Mouse (Mus musculus) brown adipose tissue, adult 24 weeks (tissue): Measurements from ENCODE around the gene Plekhg4. TPM values are rescaled to one million over a fixed set of nuclear protein-coding genes. Genes with fewer than 3 reads are reported as not detected.
A peak's percentile ranks its signal among the peaks of the same experiment; 100 is the strongest.

Experiments used
- H3K27ac ChIP-seq: fragments of 200-500 bp; replicated peaks from 2 replicates; pipeline ENCODE4 v1.5.1; 2012; ENCODE audit warnings: low read depth, mild to moderate bottlenecking, low read length
- H3K4me1 ChIP-seq: fragments of 200-500 bp; 2 replicates; pipeline ENCODE4 v1.6.1; 2012; ENCODE audit warnings: low read length, mixed read lengths; ENCODE audit not compliant: control insufficient read depth, insufficient read depth, insufficient read length
- H3K4me3 ChIP-seq: fragments of 200-500 bp; 2 replicates; pipeline ENCODE4 v1.5.1; 2012; ENCODE audit warnings: low read depth, mild to moderate bottlenecking, low read length, moderate library complexity; ENCODE audit not compliant: insufficient read depth
- polyA plus RNA-seq: library from polyadenylated mRNA; stranded (reverse); fragments of >200 nt; gene quantifications from 2 replicates; pipeline ENCODE4 v1.2.4, GENCODE M21; 2012; ENCODE audit not compliant: missing spikeins, insufficient read depth, insufficient read length

Plekhg4 gene
- polyA plus RNA-seq, 1 experiment = not detected

DNA sequence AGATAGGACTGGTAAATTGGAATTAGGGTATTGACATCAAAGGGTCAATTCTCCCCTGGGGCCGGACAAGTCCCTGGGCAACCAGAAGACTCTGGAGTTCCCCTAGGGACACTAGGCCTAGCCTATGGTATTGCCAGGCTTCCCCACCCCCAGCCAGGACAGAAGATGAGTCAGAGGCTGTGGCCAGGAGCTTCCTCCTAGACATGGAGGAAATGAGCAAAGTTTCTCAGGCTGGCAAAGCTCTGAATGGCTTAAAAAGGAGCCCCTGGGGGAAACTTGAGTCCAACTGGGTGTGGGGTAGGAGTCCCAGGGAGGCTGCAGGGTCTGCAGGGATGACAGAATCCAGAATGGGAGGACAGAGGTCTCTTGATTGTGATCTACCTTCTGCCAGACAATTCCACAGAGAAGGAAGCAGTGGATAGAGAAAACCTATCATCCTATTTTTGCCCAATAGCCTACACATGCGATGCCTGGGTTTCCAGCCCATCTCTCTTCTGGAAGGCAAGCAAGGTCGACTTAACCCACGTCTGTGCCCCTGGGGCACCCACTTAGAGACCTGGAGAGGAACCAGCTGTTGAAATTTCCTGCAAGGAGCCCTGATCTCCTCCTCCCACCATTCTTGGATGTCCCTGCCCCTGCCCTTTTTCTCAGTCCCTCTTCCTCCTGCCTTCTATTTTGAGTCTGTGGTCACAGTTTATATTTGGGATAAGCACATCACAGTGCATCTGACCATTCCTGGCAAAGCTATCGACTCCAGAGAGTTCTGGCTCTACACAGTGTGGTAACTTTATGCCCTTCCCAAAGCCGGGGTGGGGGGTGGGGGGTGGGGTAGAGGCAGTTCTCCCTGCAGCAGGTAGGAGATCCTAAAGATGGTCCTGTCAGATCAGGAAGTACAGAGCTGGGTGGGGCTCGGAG lies 27.8 kb upstream of the Plekhg4 start:
- H3K4me1 ChIP-seq = peaks cover 29% of the 10 kb centered on the region
- peak overlapping the region; percentile 79 for H3K27ac ChIP-seq
- H3K4me3 ChIP-seq = peak overlapping the region; percentile 81

DNA sequence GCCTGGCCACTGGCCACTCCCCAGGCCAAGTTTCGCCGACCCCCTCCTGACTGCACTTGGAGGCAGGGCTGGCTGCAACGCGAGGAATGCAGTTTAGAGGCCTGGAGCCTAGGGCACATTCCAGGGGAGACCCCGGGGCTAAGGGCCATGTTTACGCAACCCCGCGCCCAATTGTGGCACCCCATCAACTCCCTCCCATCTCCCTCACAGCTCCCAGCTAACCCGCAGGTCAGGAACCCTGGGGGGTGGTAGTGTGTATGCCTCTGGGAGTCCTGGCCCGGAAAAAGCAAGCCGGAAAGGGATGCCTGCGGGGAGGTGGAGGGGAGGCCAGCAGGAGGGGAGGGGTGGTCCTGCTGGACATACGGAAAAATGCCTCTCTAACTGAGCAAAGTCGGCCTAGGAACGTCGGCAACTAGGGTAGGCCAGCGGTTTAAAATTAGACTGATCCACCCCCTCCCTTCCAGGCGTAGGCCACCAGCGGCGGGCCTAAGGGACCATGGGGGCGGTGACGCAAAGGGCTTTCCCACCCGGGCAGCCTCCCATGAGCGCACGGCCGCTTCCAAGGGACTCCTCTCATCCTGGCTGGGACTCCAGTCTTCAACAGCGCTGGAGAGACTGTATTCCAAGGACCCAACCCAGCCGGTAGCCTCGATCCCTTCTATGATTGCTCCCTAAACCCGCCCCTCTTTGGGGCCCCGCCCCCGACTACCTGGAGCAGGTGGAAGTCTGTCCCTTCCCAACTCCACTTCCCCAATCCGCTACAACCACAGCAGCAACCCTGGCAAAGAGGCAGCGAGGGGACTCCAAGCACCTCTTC lies 26.3 kb upstream of the Plekhg4 start:
- Histone ChIP-seq H3K4me1 (peaks cover 16% of the 10 kb centered on the region), H3K4me3 (peak overlapping the region; percentile 81), H3K27ac (peak overlapping the region; percentile 76)

DNA sequence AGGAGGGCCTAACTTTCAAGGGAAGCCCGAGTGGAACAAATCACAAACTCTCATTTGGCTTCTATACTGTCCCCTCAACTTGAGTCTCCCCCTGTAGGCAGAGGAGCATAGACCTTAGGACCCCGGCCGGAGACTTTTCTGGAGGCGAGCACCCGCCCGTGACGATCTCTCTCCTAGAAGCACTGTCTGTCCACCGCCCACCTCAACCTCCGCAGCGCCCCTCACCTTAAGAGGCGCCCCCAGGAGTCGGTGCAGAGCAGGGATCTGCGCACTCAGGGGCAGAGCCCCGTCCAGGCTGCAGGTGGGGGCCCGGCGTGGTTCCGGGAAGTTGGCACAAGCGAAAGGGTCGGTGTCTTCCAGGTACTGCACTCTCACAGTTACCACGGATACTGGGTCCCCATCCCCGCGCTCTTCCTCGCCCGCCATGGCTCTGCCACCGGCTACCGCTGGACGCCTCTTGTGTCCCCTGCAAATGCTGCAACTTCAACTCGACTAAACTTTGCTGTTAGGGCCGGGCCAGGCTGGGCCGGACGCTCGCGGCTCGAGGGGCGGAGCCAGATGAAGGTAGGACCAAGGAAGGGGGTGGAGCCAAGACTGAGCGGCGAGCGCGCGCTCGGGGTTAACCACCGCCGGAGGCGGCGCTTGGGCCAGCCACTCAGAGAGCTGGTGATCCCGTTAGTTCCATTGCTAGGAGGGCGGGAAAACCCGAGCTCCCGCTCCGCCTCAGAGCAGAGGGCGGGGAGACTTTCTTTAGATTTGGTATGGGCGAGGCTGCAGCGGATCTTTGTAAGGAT lies 25.4 kb upstream of the Plekhg4 start, which contains the start of gene Fhod1:
Fhod1 (minus strand) TSS at position 526 of the 794 bp plus-strand sequence.
- Histone ChIP-seq H3K4me1 (peaks cover 16% of the 10 kb centered on the region), H3K27ac (peak within 1 kb of the TSS; percentile 76)

DNA sequence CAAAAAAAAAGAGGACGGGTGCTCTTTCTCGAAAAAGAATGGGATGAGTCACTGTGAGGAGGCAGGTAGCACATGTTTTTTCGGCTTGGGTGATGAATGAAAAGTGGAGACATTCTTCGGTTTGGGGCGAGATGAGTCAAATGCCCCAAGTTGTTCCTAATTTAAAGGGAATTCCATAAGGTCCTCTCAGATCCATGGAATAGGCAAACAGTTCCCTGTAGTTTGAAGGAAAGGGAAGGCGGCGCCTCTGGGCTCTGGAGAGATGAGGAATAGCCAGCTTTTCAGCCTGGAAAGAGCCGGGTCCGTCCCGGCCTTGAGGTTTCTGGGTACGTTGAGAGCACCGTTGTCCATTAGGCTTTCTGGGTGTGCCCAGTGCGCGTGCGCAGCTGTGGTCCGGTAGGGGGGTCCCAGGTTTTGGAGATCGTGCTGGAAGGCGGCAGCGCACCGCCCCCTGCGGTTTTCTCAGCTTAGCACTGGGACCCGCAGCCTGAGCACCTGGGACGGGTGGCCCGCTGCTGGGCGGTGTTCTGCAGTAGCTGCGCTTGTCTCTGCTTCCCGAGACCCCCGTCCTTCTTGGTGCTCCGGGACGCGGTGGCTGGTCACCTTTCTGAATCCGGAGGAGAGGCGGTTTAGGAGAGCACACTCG lies 24.5 kb upstream of the Plekhg4 start, which contains the start of gene Slc9a5:
Slc9a5 (plus strand) TSS at position 394 of the 646 bp plus-strand sequence.
- Histone ChIP-seq H3K4me3 (peak within 1 kb of the TSS; percentile 81), H3K27ac (peak within 1 kb of the TSS; percentile 76), H3K4me1 (peaks cover 16% of the 10 kb centered on the region)

More for the DNA sequence above, 25.4 kb upstream of the Plekhg4 start, which contains the start of gene Fhod1:
- H3K4me3 ChIP-seq = peak within 1 kb of the TSS; percentile 81

DNA sequence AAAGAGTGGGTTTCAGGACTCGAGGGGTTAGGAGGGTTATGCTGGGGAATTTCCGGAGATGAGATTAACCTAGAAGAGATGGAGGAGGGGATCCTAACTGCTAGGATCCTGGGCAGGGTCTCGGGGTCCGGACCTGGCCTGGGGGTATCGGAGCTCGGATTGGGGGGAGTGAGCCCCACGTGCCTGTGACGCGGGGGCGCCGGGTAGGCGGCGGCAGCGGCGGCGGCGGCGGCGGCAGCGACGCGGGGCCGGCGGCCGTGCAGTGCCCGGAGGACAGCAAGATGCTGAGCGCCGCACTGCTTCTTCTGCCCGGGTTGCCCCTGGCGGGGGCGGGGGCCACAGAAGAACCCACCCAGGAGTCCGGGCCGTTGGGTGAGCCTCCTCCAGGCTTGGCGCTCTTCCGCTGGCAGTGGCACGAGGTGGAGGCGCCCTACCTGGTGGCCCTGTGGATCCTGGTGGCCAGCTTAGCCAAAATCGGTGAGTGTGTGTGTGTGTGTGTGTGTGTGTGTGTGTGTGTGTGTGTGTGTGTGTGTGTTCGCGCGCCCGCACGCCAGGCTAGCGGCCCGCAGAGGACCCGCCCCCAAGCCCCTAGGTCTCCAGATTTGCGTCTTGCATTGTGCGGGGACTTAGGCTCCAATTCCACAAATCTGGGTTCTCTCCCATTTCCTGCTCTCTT lies 23.8 kb upstream of the Plekhg4 start:
- Histone ChIP-seq H3K27ac (no peak overlapping the region), H3K4me3 (peak overlapping the region; percentile 68), H3K4me1 (peaks cover 14% of the 10 kb centered on the region)

GRCm38 (mm10) chr8:105350186-105350585 lies 22.9 kb upstream of the Plekhg4 start:
- H3K4me1 ChIP-seq = peaks cover 10% of the 10 kb centered on the region
- H3K27ac ChIP-seq = no peak overlapping the region
- H3K4me3 ChIP-seq = no peak overlapping the region

- no peak overlapping the region for H3K27ac ChIP-seq
- H3K4me1 ChIP-seq = peaks cover 7% of the 10 kb centered on the region; the same call in 1 of the 2 replicates
- no peak overlapping the region for H3K4me3 ChIP-seq
Observed at GRCm38 (mm10) chr8:105353583-105354135, 19.4 kb upstream of the Plekhg4 start.

GRCm38 (mm10) chr8:105354549-105354948 lies 18.5 kb upstream of the Plekhg4 start:
- peak overlapping the region; percentile 78 for H3K27ac ChIP-seq
- peaks cover 7% of the 10 kb centered on the region; the same call in 1 of the 2 replicates for H3K4me1 ChIP-seq

DNA sequence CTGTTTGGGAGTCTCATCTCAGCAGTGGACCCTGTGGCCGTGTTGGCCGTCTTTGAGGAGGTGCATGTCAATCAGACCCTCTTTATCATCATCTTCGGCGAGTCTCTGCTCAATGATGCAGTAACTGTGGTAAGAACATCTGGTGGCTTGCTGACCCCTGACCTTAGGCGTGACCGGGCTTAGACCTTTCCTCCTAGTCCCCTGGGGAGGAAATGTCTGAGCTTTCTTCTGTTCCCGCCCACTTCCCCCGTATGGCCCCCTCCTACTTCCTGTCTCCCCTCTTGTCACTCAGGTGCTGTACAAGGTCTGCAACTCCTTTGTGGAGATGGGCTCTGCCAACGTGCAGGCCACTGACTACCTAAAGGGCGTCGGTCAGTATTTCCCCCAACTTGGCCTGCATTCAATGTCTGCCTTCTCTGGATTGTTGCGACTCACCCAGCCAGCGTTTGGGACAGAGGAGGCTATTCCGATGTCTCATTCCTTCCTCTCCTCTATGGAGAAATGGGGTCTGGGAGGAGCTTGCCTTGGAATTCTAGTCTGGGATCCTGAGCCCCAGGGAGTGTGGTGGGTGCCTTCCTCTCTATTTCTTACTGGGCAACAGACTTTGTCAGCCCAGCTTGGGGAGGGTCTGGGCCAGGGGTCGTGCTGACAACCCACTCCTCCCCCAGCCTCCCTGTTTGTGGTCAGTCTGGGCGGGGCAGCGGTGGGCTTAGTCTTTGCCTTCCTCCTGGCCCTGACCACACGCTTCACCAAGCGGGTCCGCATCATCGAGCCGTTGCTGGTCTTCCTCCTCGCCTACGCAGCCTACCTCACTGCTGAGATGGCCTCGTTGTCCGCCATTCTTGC lies 17.7 kb upstream of the Plekhg4 start:
- no peak overlapping the region for H3K4me3 ChIP-seq
- H3K4me1 ChIP-seq = peaks cover 7% of the 10 kb centered on the region; the same call in 1 of the 2 replicates
- H3K27ac ChIP-seq = peak overlapping the region; percentile 78

More at GRCm38 (mm10) chr8:105354549-105354948, 18.5 kb upstream of the Plekhg4 start:
- no peak overlapping the region for H3K4me3 ChIP-seq

GRCm38 (mm10) chr8:105356681-105357080 lies 16.4 kb upstream of the Plekhg4 start:
- Histone ChIP-seq H3K4me1 (peaks cover 10% of the 10 kb centered on the region; the same call in 1 of the 2 replicates), H3K4me3 (no peak overlapping the region), H3K27ac (no peak overlapping the region)

- no peak overlapping the region for H3K4me3 ChIP-seq
- peaks cover 18% of the 10 kb centered on the region; the same call in 1 of the 2 replicates for H3K4me1 ChIP-seq
- no peak overlapping the region for H3K27ac ChIP-seq
Observed at GRCm38 (mm10) chr8:105359208-105359607, 13.9 kb upstream of the Plekhg4 start.

DNA sequence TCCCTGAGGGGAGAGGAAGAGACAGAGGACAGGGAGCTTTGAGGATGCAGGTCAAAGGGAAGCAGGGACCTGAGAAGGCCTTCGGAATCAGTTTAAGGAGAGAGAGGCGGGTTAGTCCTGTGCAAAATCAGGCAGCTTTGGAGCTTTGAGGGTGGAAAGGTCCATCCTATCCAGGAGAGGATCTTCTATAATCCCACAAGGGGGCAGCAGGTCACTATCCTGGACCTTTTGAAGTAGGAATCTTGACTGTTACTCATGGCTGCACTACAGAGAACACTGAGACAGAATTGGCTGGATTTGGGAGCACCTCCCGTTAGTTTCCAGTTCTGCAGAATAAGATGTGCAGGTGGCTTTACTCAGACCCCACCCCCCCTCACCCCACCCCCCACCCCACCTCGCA lies 13.4 kb upstream of the Plekhg4 start:
- Histone ChIP-seq H3K4me3 (no peak overlapping the region), H3K4me1 (peaks cover 15% of the 10 kb centered on the region; the same call in 1 of the 2 replicates), H3K27ac (no peak overlapping the region)
